Mouse (Mus musculus) C3H10T1/2 (cell line): ENCODE results near the gene Fhl4. TPM values are rescaled to one million over a fixed set of nuclear protein-coding genes. Genes with fewer than 3 reads are reported as not detected.

Experiments used
- polyA plus RNA-seq, 2 experiments: library from polyadenylated mRNA; unstranded; fragments of >200 nt; fragmentation: generic; extraction: Trizol; gene quantifications; one replicate each; pipeline ENCODE4 v1.2.1; 2012; ENCODE audit warnings: missing spikeins in 2 of 2

Gene Fhl4
- under 1 TPM; 0.04 to 0.72 TPM for polyA plus RNA-seq

DNA sequence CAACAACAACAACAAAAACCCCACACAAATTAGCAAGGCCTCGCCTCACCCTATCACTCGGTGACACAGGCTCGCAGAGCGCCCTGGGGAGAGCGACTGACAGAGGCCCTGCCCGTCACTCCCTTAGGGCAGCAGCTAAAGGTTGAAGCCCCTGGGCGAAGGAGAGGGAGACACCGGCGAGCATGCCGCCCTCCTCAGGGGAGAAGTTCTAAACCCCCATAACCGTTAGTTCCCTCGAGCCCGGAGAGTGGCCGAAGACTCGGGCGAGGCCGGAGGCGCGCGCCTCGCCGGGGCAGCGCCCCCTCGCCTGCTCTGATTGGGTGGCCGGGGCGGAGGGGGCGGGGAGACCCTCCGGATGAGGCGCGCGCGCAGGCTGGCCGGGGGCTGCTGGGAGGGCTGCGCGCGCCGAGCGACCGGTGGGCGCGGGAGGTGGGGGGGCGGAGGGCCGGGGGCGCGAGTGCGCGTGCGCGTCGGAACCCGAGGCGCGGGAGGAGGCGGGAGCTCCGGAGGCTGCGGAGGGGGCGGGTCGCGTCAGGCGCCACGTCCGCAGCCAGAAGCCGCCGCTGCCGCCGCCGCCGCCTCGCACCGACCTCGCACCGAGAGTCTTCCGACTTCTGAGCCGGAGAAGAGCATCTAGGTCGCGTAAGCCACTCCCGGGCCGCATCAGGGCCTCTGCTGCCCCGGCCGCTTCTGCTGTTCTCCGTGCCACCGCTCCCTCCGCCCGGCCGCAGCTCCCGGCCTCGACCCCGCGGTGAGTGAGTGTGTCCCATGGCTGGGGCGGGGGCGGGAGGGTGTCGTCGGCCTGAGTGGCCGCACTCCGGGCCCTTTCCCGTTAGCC lies at the start of gene Fhl4, which contains the start of gene Tmem263:
TSS of gene Fhl4 (minus strand) at position 249 of the 838 bp plus-strand sequence.
TSS of gene Tmem263 (plus strand) at position 381 of the 838 bp plus-strand sequence.

DNA sequence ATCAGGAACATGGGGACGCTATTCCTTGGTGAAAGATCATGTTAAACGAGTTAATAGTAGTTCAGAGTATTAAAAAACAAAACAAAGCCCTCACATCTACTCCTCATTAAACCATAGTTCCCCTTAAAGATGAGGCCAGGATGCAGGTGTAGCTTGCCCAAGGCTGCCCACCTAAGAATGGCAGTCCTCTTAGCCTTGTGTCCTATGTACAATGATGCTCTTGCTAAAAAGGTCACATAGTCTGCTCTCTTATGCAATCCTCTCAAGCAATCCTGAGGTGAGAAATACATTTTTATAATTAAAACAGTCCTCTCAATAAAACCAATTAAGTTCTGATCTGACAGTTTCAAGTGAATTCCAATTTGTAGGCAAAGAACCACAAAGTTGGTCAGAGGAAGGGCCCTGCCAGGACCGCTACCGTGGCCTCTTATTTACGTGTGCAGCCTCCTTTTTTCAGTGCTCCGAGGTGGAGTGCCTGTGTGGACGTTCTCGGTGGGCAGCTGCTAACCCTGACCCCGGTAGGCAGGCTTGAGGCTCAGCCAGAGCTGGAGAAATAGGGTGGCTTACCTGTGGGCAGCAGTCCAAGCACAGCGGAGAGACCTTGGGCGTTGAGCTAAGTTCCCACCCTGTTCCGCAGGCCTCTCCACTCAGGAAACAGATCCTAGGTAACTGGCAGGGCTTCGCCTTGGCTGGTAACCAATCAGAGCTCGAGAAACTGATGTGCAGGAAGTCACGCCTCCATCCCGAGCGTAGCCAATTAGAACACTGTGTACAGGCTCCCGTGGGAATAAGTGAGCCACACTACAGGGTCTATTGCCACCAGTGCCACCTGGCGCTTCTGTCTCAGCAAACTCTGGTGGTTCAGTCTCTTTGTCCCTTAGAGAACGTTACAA lies 25.3 kb upstream of the Fhl4 start, which contains the start of gene Mterf2:
TSS of gene Mterf2 (minus strand) at position 633 of the 893 bp plus-strand sequence.

Other genes starting within 250 kb of the Fhl4 start
- gene Ric8b, start 184.9 kb downstream of the Fhl4 start, polyA plus RNA-seq: 10 to 100 TPM in 1 of 2 experiments, under 1 TPM in 1; 0.87 to 10.0 TPM
- gene Tmem263, start 132 bp upstream of the Fhl4 start, polyA plus RNA-seq: 10 to 100 TPM in 1 of 2 experiments, 1 to 10 TPM in 1; 1.2 to 10.3 TPM
- 1 to 10 TPM in 1 of 2 experiments, under 1 TPM in 1; 0.07 to 3.6 TPM for gene Mterf2, start 25.5 kb upstream of the Fhl4 start, polyA plus RNA-seq
- 1 to 10 TPM in 1 of 2 experiments, under 1 TPM in 1; 0.98 to 5.5 TPM for gene Cry1, start 82.6 kb upstream of the Fhl4 start, polyA plus RNA-seq